ENCODE assay signal across 24 mouse cellular contexts in genomic region chr4:139100326-139100725, GRCm38 (mm10). TPM values are rescaled to one million over a fixed set of nuclear protein-coding genes. Genes with fewer than 3 reads are reported as not detected.
A peak's percentile ranks its signal among the peaks of the same experiment; 100 is the strongest.
DNase-seq lines count a peak whose midpoint lies in the region; ATAC-seq lines count a peak whose summit lies in the region.
"Had no signal": no experiment of that assay in that cellular context is flagged by ENCODE, and none has a peak within 500 bp of the region (broad histone marks: within the 10 kb centered on the region; RNA-seq: fewer than 3 reads in every experiment).

No protein-coding gene starts in this region.

- peaks cover 29% of the 10 kb centered on the region for H3K36me3 ChIP-seq in embryonic facial prominence, embryonic 14.5 days (ENCODE audit: control insufficient read depth, insufficient read depth, low read length)
- H3K36me3 ChIP-seq in embryonic facial prominence, embryonic 10.5 days (replicated peaks) = peaks cover 38% of the 10 kb centered on the region

- peaks cover 12% of the 10 kb centered on the region; the same call in 1 of the 2 replicates for H3K4me1 ChIP-seq in embryonic facial prominence, embryonic 14.5 days (ENCODE audit: control insufficient read depth, insufficient read depth, low read length)
- peaks cover 32% of the 10 kb centered on the region for H3K4me1 ChIP-seq in embryonic facial prominence, embryonic 10.5 days
- H3K4me1 ChIP-seq: forebrain, embryonic 10.5 days; forebrain, embryonic 12.5 days had no signal

- H3K27ac ChIP-seq in embryonic facial prominence, embryonic 14.5 days (replicated peaks; ENCODE audit: low read depth, low read length) = peak overlapping the region; percentile 80; the same call in 1 of the 2 replicates
- no peak overlapping the region for H3K27ac ChIP-seq in embryonic facial prominence, embryonic 10.5 days (replicated peaks)
- H3K27ac ChIP-seq: forebrain, embryonic 10.5 days; forebrain, embryonic 12.5 days had no signal

- no peak for ATAC-seq in embryonic facial prominence, embryonic 14.5 days (ENCODE audit: low read depth)
- ATAC-seq: forebrain, embryonic 14.5 days; forebrain, embryonic 16.5 days had no signal

- no peak overlapping the region for H3K4me2 ChIP-seq in embryonic facial prominence, embryonic 14.5 days (ENCODE audit: low read depth, low read length)
- H3K4me2 ChIP-seq: embryonic facial prominence, embryonic 12.5 days; embryonic facial prominence, embryonic 15.5 days; forebrain, embryonic 12.5 days had no signal

- DNase-seq in embryonic facial prominence, embryonic 14.5 days (ENCODE audit: low spot score) = no peak
- no peak for DNase-seq in embryonic facial prominence, embryonic 10.5 days (ENCODE audit: low spot score)
- DNase-seq in ES-CJ7 (ENCODE audit: low read depth, low spot score) (peak; percentile 58), R1 (ENCODE audit: low read depth, low spot score) (peak; percentile 31), adipocyte (ENCODE audit: low spot score) (peak; percentile 60)
- DNase-seq in cerebellum, adult 9-10 months = no peak
- DNase-seq in ovary, adult 18-20 months (ENCODE audit: low spot score) = no peak
- DNase-seq: adrenal gland, adult 8-10 months; adrenal gland, postnatal 14 days; adrenal gland, postnatal 36 days; cerebellum, adult 11-12 months; cerebellum, adult 2 months; cerebellum, adult 9-11 months; cerebellum, postnatal 14 days; cerebellum, postnatal 36 days; embryo, embryonic 11 days had no signal

- H3K27me3 ChIP-seq in embryonic facial prominence, embryonic 14.5 days (replicated peaks; ENCODE audit: control insufficient read depth, insufficient read depth, low read length) = no peaks in the 10 kb centered on the region
- peaks cover 2% of the 10 kb centered on the region; the same call in 1 of the 2 replicates for H3K27me3 ChIP-seq in embryonic facial prominence, embryonic 10.5 days (replicated peaks; ENCODE audit: low read depth, poor library complexity, severe bottlenecking)
- H3K27me3 ChIP-seq: embryonic facial prominence, embryonic 12.5 days; embryonic facial prominence, embryonic 15.5 days had no signal

- H3K9ac ChIP-seq in embryonic facial prominence, embryonic 14.5 days (ENCODE audit: low read depth, low read length) = no peak overlapping the region
- H3K9ac ChIP-seq: embryonic facial prominence, embryonic 12.5 days; embryonic facial prominence, embryonic 15.5 days; forebrain, embryonic 12.5 days had no signal

- no peaks in the 10 kb centered on the region for H3K9me3 ChIP-seq in embryonic facial prominence, embryonic 14.5 days (ENCODE audit: control insufficient read depth, low read length)
- H3K9me3 ChIP-seq in embryonic facial prominence, embryonic 10.5 days = peaks cover under 1% of the 10 kb centered on the region; the same call in 1 of the 2 replicates
- H3K9me3 ChIP-seq: embryonic facial prominence, embryonic 12.5 days; embryonic facial prominence, embryonic 15.5 days; forebrain, embryonic 12.5 days; G1E had no signal

- H3K4me3 ChIP-seq in embryonic facial prominence, embryonic 14.5 days (ENCODE audit: low read depth, low read length) = no peak overlapping the region
- no peak overlapping the region for H3K4me3 ChIP-seq in embryonic facial prominence, embryonic 10.5 days
- H3K4me3 ChIP-seq: embryonic facial prominence, embryonic 12.5 days; embryonic facial prominence, embryonic 15.5 days; erythroblast, embryonic 14.5 days; forebrain, embryonic 10.5 days; forebrain, embryonic 12.5 days had no signal

- WGBS in embryonic facial prominence, embryonic 14.5 days = 85% methylated on average over 8 of the region's 8 CpGs
- WGBS in embryonic facial prominence, embryonic 10.5 days = 93% methylated on average over 8 of the region's 8 CpGs

RNA-seq across cellular contexts. Expression of gene Nbl1, which starts 7.5 kb away (rescaled TPM):
- 124 and 133 TPM in 2 replicates for polyA plus RNA-seq in embryonic facial prominence, embryonic 14.5 days (2014; fragmentation: Nextera tagmentation; extraction: Ambion mirVana)
- 51.7 and 80.8 TPM in 2 replicates for polyA plus RNA-seq in embryonic facial prominence, embryonic 10.5 days (2016; fragmentation: Nextera tagmentation; extraction: Ambion mirVana)

RNA-seq across cellular contexts. Expression of gene Htr6, which starts 25.0 kb away (rescaled TPM):
- 0.17 TPM in 1 of 2 replicates, not detected in the other for polyA plus RNA-seq in embryonic facial prominence, embryonic 14.5 days (2014; fragmentation: Nextera tagmentation; extraction: Ambion mirVana)
- 0.23 and 0.26 TPM in 2 replicates for polyA plus RNA-seq in embryonic facial prominence, embryonic 10.5 days (2016; fragmentation: Nextera tagmentation; extraction: Ambion mirVana)
- polyA plus RNA-seq: erythroblast, embryonic 14.5 days; G1E had no signal

RNA-seq across cellular contexts. Expression of gene Minos1, which starts 30.6 kb away (rescaled TPM):
- 468 and 555 TPM in 2 replicates for polyA plus RNA-seq in embryonic facial prominence, embryonic 14.5 days (2014; fragmentation: Nextera tagmentation; extraction: Ambion mirVana)
- 431 and 444 TPM in 2 replicates for polyA plus RNA-seq in embryonic facial prominence, embryonic 10.5 days (2016; fragmentation: Nextera tagmentation; extraction: Ambion mirVana)

Comparison
In these comparisons a context has a peak if more than half of its experiments do, and no peak if none do; other contexts are left out.
1. DNase-seq: peak in ES-CJ7 (single experiment), R1 (single experiment) and adipocyte (single experiment); none in embryonic facial prominence, embryonic 14.5 days (single experiment), embryonic facial prominence, embryonic 10.5 days (single experiment), cerebellum, adult 9-10 months (single experiment) and ovary, adult 18-20 months (single experiment).